In the genomic region with DNA sequence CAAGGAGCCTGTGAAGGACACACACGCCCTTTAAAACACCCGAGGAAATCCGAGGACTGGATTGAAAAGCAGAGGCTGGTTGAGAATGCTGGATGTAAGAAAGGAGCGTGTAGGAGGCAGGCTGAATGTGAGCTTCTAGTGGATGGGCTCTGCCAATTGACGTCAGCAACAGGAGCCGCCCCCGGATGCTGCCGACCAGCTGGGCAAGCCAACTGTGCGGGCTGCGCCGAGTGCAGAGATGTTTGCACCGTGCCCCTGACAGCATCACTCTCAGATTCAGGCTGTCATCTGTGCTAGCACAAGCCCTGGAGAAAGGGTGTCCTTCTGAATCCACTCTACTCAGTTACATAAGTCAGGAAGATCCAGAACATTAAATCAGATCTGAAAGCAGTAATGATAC, we compare ENCODE assay signal across 10 mouse cellular contexts. TPM values are rescaled to one million over a fixed set of nuclear protein-coding genes. Genes with fewer than 3 reads are reported as not detected.
A peak's percentile ranks its signal among the peaks of the same experiment; 100 is the strongest.
DNase-seq lines count a peak whose midpoint lies in the region; ATAC-seq and TF ChIP-seq lines count a peak whose summit lies in the region.
"Had no signal": no experiment of that assay in that cellular context is flagged by ENCODE, and none has a peak within 500 bp of the region (broad histone marks: within the 10 kb centered on the region; RNA-seq: fewer than 3 reads in every experiment).

No protein-coding gene starts in this region.

- TF ChIP-seq CTCF in midbrain, postnatal 0 days (IDR thresholded peaks at IDR 0.05), result no peak

- WGBS in midbrain, postnatal 0 days, result 55% methylated on average over 12 of the region's 12 CpGs
- WGBS in midbrain, embryonic 13.5 days, result 61% methylated on average over 12 of the region's 12 CpGs
- WGBS in lung, embryonic 15.5 days, result 28% methylated on average over 12 of the region's 12 CpGs
- WGBS in hindbrain, embryonic 12.5 days, result 67% methylated on average over 12 of the region's 12 CpGs

- no peaks in the 10 kb centered on the region for H3K36me3 ChIP-seq in midbrain, postnatal 0 days (ENCODE audit: insufficient read depth, low read length)
- no peaks in the 10 kb centered on the region for H3K36me3 ChIP-seq in midbrain, embryonic 13.5 days
- no peaks in the 10 kb centered on the region for H3K36me3 ChIP-seq in lung, embryonic 15.5 days
- H3K36me3 ChIP-seq in hindbrain, embryonic 12.5 days, result no peaks in the 10 kb centered on the region
- H3K36me3 ChIP-seq: neural tube, embryonic 13.5 days had no signal

- no peak overlapping the region for H3K9ac ChIP-seq in midbrain, postnatal 0 days (replicated peaks; ENCODE audit: low read length, poor library complexity, severe bottlenecking)
- no peak overlapping the region for H3K9ac ChIP-seq in midbrain, embryonic 13.5 days (replicated peaks)
- no peak overlapping the region for H3K9ac ChIP-seq in lung, embryonic 15.5 days
- H3K9ac ChIP-seq in hindbrain, embryonic 12.5 days, result no peak overlapping the region
- H3K9ac ChIP-seq: neural tube, embryonic 13.5 days had no signal

- H3K4me3 ChIP-seq in midbrain, postnatal 0 days (ENCODE audit: low read depth, low read length), result no peak overlapping the region
- no peak overlapping the region for H3K4me3 ChIP-seq in midbrain, embryonic 13.5 days (replicated peaks)
- 0 out of 2 replicates have a peak overlapping the region, but pooled peaks have one; percentile 4 for H3K4me3 ChIP-seq in lung, embryonic 15.5 days
- H3K4me3 ChIP-seq in hindbrain, embryonic 12.5 days, result no peak overlapping the region
- H3K4me3 ChIP-seq: neural tube, embryonic 13.5 days had no signal

- peak; percentile 36 for DNase-seq in midbrain, postnatal 0 days (ENCODE audit: low spot score)
- peak; percentile 22 to 34 for DNase-seq in kidney, postnatal 36 days
- no peak for DNase-seq in yolk sac, embryonic 10.5 days (ENCODE audit: low spot score)
- DNase-seq in thymus, postnatal 0 days (ENCODE audit: low spot score), result no peak

- no peaks in the 10 kb centered on the region for H3K4me1 ChIP-seq in midbrain, postnatal 0 days (ENCODE audit: insufficient read depth, low read length)
- H3K4me1 ChIP-seq in midbrain, embryonic 13.5 days (replicated peaks), result no peaks in the 10 kb centered on the region
- no peaks in the 10 kb centered on the region for H3K4me1 ChIP-seq in lung, embryonic 15.5 days
- no peaks in the 10 kb centered on the region for H3K4me1 ChIP-seq in hindbrain, embryonic 12.5 days
- H3K4me1 ChIP-seq: neural tube, embryonic 13.5 days had no signal

- no peak overlapping the region for H3K27ac ChIP-seq in midbrain, postnatal 0 days (ENCODE audit: low read depth, low read length)
- H3K27ac ChIP-seq in midbrain, embryonic 13.5 days, result no peak overlapping the region
- no peak overlapping the region for H3K27ac ChIP-seq in lung, embryonic 15.5 days
- H3K27ac ChIP-seq in hindbrain, embryonic 12.5 days, result no peak overlapping the region
- H3K27ac ChIP-seq: neural tube, embryonic 13.5 days had no signal

- H3K4me2 ChIP-seq in midbrain, postnatal 0 days (ENCODE audit: low read depth, low read length, poor library complexity, severe bottlenecking), result no peak overlapping the region
- H3K4me2 ChIP-seq in midbrain, embryonic 13.5 days (replicated peaks), result no peak overlapping the region
- peak overlapping the region; percentile 13; the same call in 1 of the 2 replicates for H3K4me2 ChIP-seq in lung, embryonic 15.5 days
- no peak overlapping the region for H3K4me2 ChIP-seq in hindbrain, embryonic 12.5 days (replicated peaks)
- H3K4me2 ChIP-seq: neural tube, embryonic 13.5 days had no signal

- no peaks in the 10 kb centered on the region for H3K9me3 ChIP-seq in midbrain, postnatal 0 days (ENCODE audit: low read length)
- no peaks in the 10 kb centered on the region for H3K9me3 ChIP-seq in midbrain, embryonic 13.5 days
- no peaks in the 10 kb centered on the region for H3K9me3 ChIP-seq in lung, embryonic 15.5 days
- H3K9me3 ChIP-seq in hindbrain, embryonic 12.5 days (replicated peaks), result no peaks in the 10 kb centered on the region
- H3K9me3 ChIP-seq: neural tube, embryonic 13.5 days had no signal

- ATAC-seq in midbrain, postnatal 0 days (ENCODE audit: low FRiP score), result no peak
- no peak for ATAC-seq in midbrain, embryonic 13.5 days
- peak; percentile 87 for ATAC-seq in frontal cortex, adult (ENCODE audit: low TSS enrichment)
- ATAC-seq in lung, embryonic 15.5 days (ENCODE audit: borderline replicate concordance, extremely low read depth, low FRiP score, low TSS enrichment), result no peak
- ATAC-seq in hindbrain, embryonic 12.5 days (ENCODE audit: low FRiP score), result no peak

- no peaks in the 10 kb centered on the region for H3K27me3 ChIP-seq in midbrain, postnatal 0 days (ENCODE audit: insufficient read depth, low read length)
- no peaks in the 10 kb centered on the region for H3K27me3 ChIP-seq in midbrain, embryonic 13.5 days
- no peaks in the 10 kb centered on the region for H3K27me3 ChIP-seq in lung, embryonic 15.5 days
- H3K27me3 ChIP-seq in hindbrain, embryonic 12.5 days, result no peaks in the 10 kb centered on the region
- H3K27me3 ChIP-seq: neural tube, embryonic 13.5 days had no signal

RNA-seq across cellular contexts. Expression of gene Pde10a, which starts 37.3 kb away (rescaled TPM):
- 40.3 and 42.3 TPM in 2 replicates for total RNA-seq in midbrain, postnatal 0 days (2014; rRNA removed)
- 7.8 and 8.6 TPM in 2 replicates for polyA plus RNA-seq in midbrain, postnatal 0 days (2015; fragmentation: Nextera tagmentation; extraction: Ambion mirVana)
- polyA plus RNA-seq in midbrain, embryonic 13.5 days (2015; fragmentation: Nextera tagmentation; extraction: Ambion mirVana), result 12.5 and 12.7 TPM in 2 replicates
- 1.5 and 2.1 TPM in 2 replicates for polyA plus RNA-seq in lung, embryonic 15.5 days (2015; fragmentation: Nextera tagmentation; extraction: Ambion mirVana)
- polyA plus RNA-seq in thymus, postnatal 0 days (2015; fragmentation: Nextera tagmentation; extraction: Ambion mirVana), result 3.1 and 3.3 TPM in 2 replicates
- polyA plus RNA-seq in hindbrain, embryonic 12.5 days (2016; fragmentation: Nextera tagmentation; extraction: Ambion mirVana), result 12.4 and 13.9 TPM in 2 replicates

RNA-seq across cellular contexts. Expression of gene T, which starts 53.6 kb away (rescaled TPM):
- 0.11 and 1.9 TPM in 2 replicates for total RNA-seq in midbrain, postnatal 0 days (2014; rRNA removed)
- 0.25 and 0.35 TPM in 2 replicates for polyA plus RNA-seq in midbrain, postnatal 0 days (2015; fragmentation: Nextera tagmentation; extraction: Ambion mirVana)
- polyA plus RNA-seq in midbrain, embryonic 13.5 days (2015; fragmentation: Nextera tagmentation; extraction: Ambion mirVana), result 0.43 and 0.72 TPM in 2 replicates
- polyA plus RNA-seq in lung, embryonic 15.5 days (2015; fragmentation: Nextera tagmentation; extraction: Ambion mirVana), result 0.21 and 0.24 TPM in 2 replicates
- polyA plus RNA-seq in thymus, postnatal 0 days (2015; fragmentation: Nextera tagmentation; extraction: Ambion mirVana), result 0.09 and 0.14 TPM in 2 replicates
- 0.36 and 1.6 TPM in 2 replicates for polyA plus RNA-seq in hindbrain, embryonic 12.5 days (2016; fragmentation: Nextera tagmentation; extraction: Ambion mirVana)
- polyA plus RNA-seq: gonadal fat pad, adult 2 months had no signal

Comparison
In these comparisons a context has a peak if more than half of its experiments do, and no peak if none do; other contexts are left out.
1. DNase-seq: peak in midbrain, postnatal 0 days (single experiment) and kidney, postnatal 36 days (2 of 2); none in yolk sac, embryonic 10.5 days (single experiment) and thymus, postnatal 0 days (single experiment).